Mouse (Mus musculus): ENCODE measurements around the gene Ncoa5.

Ncoa5 gene

DNA sequence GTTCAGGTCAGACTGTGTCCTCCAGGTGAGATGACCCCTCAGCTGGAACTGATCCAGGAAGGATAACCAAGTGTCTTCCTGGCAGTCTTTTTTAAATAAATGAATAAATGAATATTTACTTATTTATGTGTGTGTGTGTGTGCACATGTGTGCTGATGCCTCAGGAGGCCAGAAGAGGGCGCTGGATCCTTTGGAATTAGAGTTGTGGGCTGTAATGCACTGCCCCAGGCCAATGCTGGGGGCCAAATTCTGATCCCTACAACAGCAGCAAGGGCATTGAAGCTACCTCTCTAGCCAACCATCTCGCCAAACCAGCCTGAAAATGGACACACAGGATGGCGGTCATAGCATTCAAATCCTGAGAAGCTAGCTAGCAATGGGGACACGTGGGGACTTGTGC lies 78.9 kb downstream of the Ncoa5 start:
- no peak for DNase-seq

GRCm38 (mm10) chr2:164953224-164953623 lies 81.4 kb downstream of the Ncoa5 start:
- peak; percentile 52 to 54 for DNase-seq

DNA sequence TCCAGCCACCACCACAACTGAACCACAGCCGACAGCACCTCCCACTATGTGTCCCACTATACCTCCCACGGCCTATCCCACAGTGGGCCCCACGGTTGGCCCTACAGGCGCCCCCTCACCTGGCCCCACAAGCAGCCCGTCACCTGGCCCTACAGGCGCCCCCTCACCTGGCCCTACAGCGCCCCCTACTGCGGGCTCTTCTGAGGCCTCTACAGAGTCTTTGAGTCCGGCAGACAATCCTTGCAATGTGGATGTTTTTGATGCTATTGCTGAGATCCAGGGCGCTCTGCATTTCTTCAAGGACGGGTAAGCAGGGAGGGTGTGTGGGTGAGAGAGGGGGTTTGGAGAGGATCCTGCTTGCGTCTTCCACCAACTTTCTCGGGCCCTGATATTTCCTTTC lies 82.2 kb downstream of the Ncoa5 start:
- no peak for DNase-seq

DNA sequence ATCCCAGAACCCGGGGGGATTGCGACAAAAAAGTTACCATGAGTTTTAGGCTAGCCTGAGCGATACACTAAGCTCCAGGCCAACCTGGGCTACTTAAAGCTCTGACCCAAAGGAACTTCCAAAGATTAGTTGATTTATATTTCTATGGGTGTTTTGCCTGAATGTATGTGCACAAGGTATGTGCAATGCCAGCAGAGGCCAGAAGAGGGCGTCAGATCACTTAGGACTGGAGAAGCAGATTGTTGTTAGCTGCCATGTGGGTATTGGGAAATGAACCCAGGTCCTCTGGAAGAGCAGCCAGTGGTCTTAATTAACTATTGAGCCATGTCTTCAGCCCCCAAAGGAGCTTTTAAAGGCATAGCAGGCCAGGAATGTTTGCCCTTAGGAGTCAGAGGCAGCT lies 82.9 kb downstream of the Ncoa5 start:
- DNase-seq = no peak

- no peak for DNase-seq
These were observed 84.2 kb downstream of the Ncoa5 start for GRCm38 (mm10) chr2:164950501-164950900.
